Mouse (Mus musculus) midbrain, embryonic 11.5 days (tissue): ENCODE measurements around the gene Il1rapl1. TPM values are rescaled to one million over a fixed set of nuclear protein-coding genes. Genes with fewer than 3 reads are reported as not detected.

ENCODE experiments used
- ATAC-seq: fragments of 200-750 bp; cut with Nextera tagmentation; 2 replicates; pipeline ENCODE4 v1.8.0; 2017; ENCODE audit warnings: moderate TSS enrichment, moderate library complexity; ENCODE audit not compliant: low FRiP score
- DNase-seq: peaks from one replicate; pipeline ENCODE4 v3.0.0; 2015; ENCODE audit warnings: low spot score; ENCODE audit errors: missing footprints
- H3K27ac ChIP-seq: fragments of 300-500 bp; sonication (generic); 2 replicates; pipeline ENCODE4 v1.5.1; 2014; ENCODE audit warnings: low read depth, low read length
- H3K27me3 ChIP-seq: fragments of 300-500 bp; sonication (generic); 2 replicates; pipeline ENCODE4 v1.6.1; 2014; ENCODE audit warnings: mild to moderate bottlenecking, low read length, moderate library complexity, mixed read lengths; ENCODE audit not compliant: control insufficient read depth, insufficient read depth
- H3K36me3 ChIP-seq: fragments of 300-500 bp; sonication (generic); 2 replicates; pipeline ENCODE4 v1.6.1; 2014; ENCODE audit warnings: mild to moderate bottlenecking, low read length, moderate library complexity, mixed read lengths; ENCODE audit not compliant: control insufficient read depth, insufficient read depth
- H3K4me1 ChIP-seq: fragments of 300-500 bp; sonication (generic); 2 replicates; pipeline ENCODE4 v1.6.1; 2014; ENCODE audit warnings: low read length; ENCODE audit not compliant: control insufficient read depth, insufficient read depth
- H3K4me2 ChIP-seq: fragments of 300-500 bp; sonication (generic); 2 replicates; pipeline ENCODE4 v1.6.1; 2014; ENCODE audit warnings: mild to moderate bottlenecking, moderate library complexity
- H3K4me3 ChIP-seq: fragments of 300-500 bp; sonication (generic); 2 replicates; pipeline ENCODE4 v1.5.1; 2014; ENCODE audit warnings: low read depth, low read length
- H3K9ac ChIP-seq: fragments of 300-500 bp; sonication (generic); 2 replicates; pipeline ENCODE4 v1.6.1; 2014; ENCODE audit warnings: low read length
- H3K9me3 ChIP-seq: fragments of 300-500 bp; sonication (generic); 2 replicates; pipeline ENCODE4 v1.6.1; 2016; ENCODE audit warnings: low read length; ENCODE audit not compliant: control insufficient read depth
- WGBS: fragments of 180-500 bp; shearing (Covaris S2); extraction: QIAGEN DNeasy Blood & Tissue Kit; methylation state at CpG from one replicate; pipeline ENCODE4 v1.1.7; 2014; 5-methylcytosine and 5-hydroxymethylcytosine counted together
- polyA plus RNA-seq: library from polyadenylated mRNA; unstranded; fragments of >200 nt; fragmentation: Nextera tagmentation; extraction: Ambion mirVana; gene quantifications from 2 replicates; pipeline ENCODE4 v1.2.1, GENCODE M21; 2014

Il1rapl1 gene
- 0.22 and 0.53 TPM in 2 replicates for polyA plus RNA-seq

DNA sequence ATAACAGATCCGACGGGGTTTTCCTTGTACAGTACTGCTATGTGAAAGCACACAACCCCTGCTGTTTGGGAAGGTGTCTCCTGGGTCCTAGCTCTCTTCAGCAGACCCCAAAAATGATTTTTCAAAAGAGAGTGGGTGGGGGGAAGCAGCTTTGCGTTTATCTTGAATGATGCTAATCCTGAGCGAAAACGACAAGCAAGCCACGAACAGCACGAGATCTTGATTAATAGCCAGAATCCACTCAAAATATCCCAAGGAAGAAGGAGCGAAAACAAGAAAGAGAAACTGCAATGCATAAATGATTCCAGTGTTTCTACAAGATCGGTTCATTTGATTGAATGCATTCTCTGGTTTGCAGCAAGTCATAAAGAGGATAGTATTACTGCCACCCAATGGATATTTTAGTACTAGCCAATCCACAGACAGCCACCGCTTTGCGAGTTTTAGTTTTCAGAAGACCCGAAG is at the start of gene Il1rapl1:
TSS of gene Il1rapl1 (minus strand) at position 37 of the 465 bp plus-strand sequence.
- DNase-seq: peak; percentile 92
- Histone ChIP-seq H3K4me3 (peak within 1 kb of the TSS; percentile 31), H3K36me3 (no peaks in the 10 kb centered on the region), H3K9ac (peak within 1 kb of the TSS; percentile 48; the same call in 1 of the 2 replicates), H3K4me1 (no peaks in the 10 kb centered on the region), H3K27ac (no peak within 1 kb of the TSS), H3K27me3 (no peaks in the 10 kb centered on the region; the same call in 1 of the 2 replicates), H3K4me2 (peak within 1 kb of the TSS; percentile 43), H3K9me3 (no peaks in the 10 kb centered on the region)
- 17% methylated on average over 12 of the region's 12 CpGs for WGBS
- ATAC-seq: peak; percentile 66

DNA sequence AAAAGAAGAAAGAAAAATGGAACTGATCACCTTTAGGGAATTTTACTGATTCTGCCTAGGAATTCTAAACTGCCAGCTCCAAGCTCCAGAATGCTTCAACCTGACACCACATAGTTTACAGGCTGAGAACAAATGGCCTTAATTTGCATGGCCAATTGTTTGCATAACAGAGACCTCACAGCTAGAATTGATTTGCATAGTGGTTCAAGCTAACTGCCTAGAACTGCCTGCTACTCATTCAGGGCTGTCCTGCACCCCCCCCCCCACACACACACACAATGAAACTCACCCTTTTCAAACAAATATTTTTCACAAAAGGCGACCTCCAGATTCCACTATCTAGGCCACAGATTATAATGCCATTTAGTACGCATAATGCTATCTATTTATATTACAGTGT is 42.6 kb upstream of the Il1rapl1 start:
- 40% methylated on average over 2 of the region's 2 CpGs for WGBS

DNA sequence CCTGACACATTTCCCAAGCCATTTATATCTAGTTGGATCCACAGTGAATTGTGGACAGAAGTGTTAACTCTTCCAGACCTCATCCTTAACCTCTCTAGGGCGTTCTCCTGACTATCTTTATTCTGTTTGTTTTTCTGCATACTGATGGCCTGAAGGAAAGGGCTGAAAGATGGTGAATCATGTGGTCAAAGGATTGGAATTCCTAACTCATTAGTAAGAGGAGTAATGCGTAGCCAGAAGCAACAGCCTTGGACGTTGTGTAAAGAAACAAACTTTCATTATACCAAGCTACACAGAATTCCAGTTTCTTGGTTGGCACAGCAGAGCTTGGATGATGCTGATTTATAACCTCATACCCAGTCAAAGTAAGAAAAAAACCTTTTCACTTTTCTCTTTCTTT is 10.2 kb upstream of the Il1rapl1 start:
- no peak for DNase-seq
- no peaks in the 10 kb centered on the region for H3K9me3 ChIP-seq
- no peak overlapping the region for H3K4me2 ChIP-seq
- ATAC-seq: no peak
- no peak overlapping the region for H3K27ac ChIP-seq
- no peak overlapping the region for H3K4me3 ChIP-seq
- no peak overlapping the region for H3K9ac ChIP-seq
- H3K36me3 ChIP-seq: no peaks in the 10 kb centered on the region
- H3K4me1 ChIP-seq: no peaks in the 10 kb centered on the region
- H3K27me3 ChIP-seq: no peaks in the 10 kb centered on the region
- WGBS: 69% methylated on average over 3 of the region's 3 CpGs

More for the DNA sequence above, 42.6 kb upstream of the Il1rapl1 start:
- Histone ChIP-seq H3K36me3 (no peaks in the 10 kb centered on the region), H3K27ac (no peak overlapping the region), H3K9me3 (no peaks in the 10 kb centered on the region), H3K9ac (no peak overlapping the region), H3K4me1 (no peaks in the 10 kb centered on the region), H3K4me3 (no peak overlapping the region), H3K27me3 (no peaks in the 10 kb centered on the region), H3K4me2 (no peak overlapping the region)
- DNase-seq: no peak
- peak; percentile 22; the same call in 1 of the 2 replicates for ATAC-seq

- 83% methylated on average over 3 of the region's 3 CpGs for WGBS
- no peak for DNase-seq
- Histone ChIP-seq H3K9ac (no peak overlapping the region), H3K4me3 (no peak overlapping the region), H3K4me2 (no peak overlapping the region), H3K36me3 (no peaks in the 10 kb centered on the region), H3K9me3 (no peaks in the 10 kb centered on the region), H3K27me3 (no peaks in the 10 kb centered on the region), H3K27ac (no peak overlapping the region), H3K4me1 (no peaks in the 10 kb centered on the region)
- no peak for ATAC-seq
These were observed 4.6 kb upstream of the Il1rapl1 start for GRCm38 (mm10) chrX:88120070-88120469.

DNA sequence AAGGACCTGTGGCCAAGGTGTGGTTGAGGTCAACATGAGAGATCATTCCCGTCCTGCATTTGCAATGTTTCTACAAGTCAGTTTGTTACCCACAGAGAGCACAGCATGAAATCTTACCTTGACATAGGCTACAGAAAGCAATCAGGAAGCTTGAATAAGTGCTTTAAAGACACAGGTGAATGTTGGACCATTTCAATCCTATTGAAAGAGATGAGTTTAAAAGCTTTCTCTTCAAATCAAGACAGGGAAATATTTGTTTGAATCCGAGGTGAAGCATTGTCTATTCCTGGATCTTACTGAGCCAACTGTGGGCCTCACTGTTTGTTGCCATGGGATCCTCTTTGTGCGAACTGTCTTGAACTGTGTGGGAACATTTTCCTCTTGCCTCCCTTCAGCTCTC is 2.4 kb upstream of the Il1rapl1 start:
- H3K27ac ChIP-seq: no peak overlapping the region
- no peak overlapping the region for H3K4me2 ChIP-seq
- DNase-seq: no peak
- no peaks in the 10 kb centered on the region for H3K9me3 ChIP-seq
- H3K4me1 ChIP-seq: no peaks in the 10 kb centered on the region
- no peak overlapping the region for H3K9ac ChIP-seq
- 42% methylated on average over 3 of the region's 3 CpGs for WGBS
- H3K27me3 ChIP-seq: no peaks in the 10 kb centered on the region; the same call in 1 of the 2 replicates
- H3K4me3 ChIP-seq: no peak overlapping the region
- ATAC-seq: no peak
- no peaks in the 10 kb centered on the region for H3K36me3 ChIP-seq

- no peaks in the 10 kb centered on the region for H3K36me3 ChIP-seq
- no peaks in the 10 kb centered on the region for H3K9me3 ChIP-seq
- peak overlapping the region; percentile 43 for H3K4me2 ChIP-seq
- no peak for DNase-seq
- H3K4me1 ChIP-seq: no peaks in the 10 kb centered on the region
- no peak overlapping the region for H3K4me3 ChIP-seq
- H3K27me3 ChIP-seq: no peaks in the 10 kb centered on the region; the same call in 1 of the 2 replicates
- no peak for ATAC-seq
- no peak overlapping the region for H3K9ac ChIP-seq
- no peak overlapping the region for H3K27ac ChIP-seq
- WGBS: 15% methylated on average over 3 of the region's 3 CpGs
These were observed 881 bp upstream of the Il1rapl1 start for GRCm38 (mm10) chrX:88116326-88116725.

DNA sequence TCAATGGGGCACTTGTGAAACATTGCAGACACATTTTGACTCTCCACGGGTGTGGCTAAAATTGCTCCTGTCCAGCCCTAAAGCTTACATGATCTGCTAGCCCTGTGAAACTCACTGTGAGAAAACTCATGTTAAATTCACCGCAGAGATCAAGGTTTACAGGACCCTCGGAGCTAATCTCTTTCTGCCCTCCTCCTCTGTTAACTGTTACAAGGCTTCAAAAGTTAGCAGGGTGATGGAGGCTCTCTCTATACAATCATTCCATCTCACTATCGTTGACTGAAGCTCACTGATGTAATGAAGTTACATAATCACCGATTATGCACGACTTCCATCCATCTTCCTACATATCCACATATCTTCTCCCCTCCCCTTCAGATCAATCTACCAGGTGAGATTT is 1.9 kb downstream of the Il1rapl1 start:
- H3K36me3 ChIP-seq: no peaks in the 10 kb centered on the region
- H3K9ac ChIP-seq: no peak overlapping the region
- DNase-seq (no peak), ATAC-seq (no peak)
- WGBS: 58% methylated on average over 6 of the region's 6 CpGs
- H3K4me1 ChIP-seq: no peaks in the 10 kb centered on the region
- no peak overlapping the region for H3K4me2 ChIP-seq
- no peak overlapping the region for H3K4me3 ChIP-seq
- no peaks in the 10 kb centered on the region for H3K9me3 ChIP-seq
- no peak overlapping the region for H3K27ac ChIP-seq
- no peaks in the 10 kb centered on the region; the same call in 1 of the 2 replicates for H3K27me3 ChIP-seq

DNA sequence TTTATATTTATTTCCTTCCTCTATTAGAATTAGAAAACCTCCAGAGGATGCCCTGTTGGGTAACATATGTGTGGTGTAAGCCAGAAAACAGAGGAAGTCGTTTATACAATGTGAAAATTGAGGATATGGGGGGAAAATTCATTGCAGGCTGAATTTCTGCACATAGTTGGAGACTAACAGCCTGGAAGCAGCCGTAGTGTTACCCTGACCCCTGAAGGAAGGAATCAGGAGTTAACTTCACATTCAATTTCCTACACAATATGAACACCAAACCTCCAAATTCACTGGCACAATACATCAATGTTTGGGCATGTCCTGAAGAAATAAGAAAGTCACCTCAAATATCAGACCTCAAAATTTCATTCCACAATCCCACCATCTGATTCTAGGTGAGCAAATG is 3.2 kb downstream of the Il1rapl1 start:
- no peak overlapping the region for H3K9ac ChIP-seq
- H3K9me3 ChIP-seq: no peaks in the 10 kb centered on the region
- no peak for ATAC-seq
- H3K4me1 ChIP-seq: no peaks in the 10 kb centered on the region
- DNase-seq: no peak
- H3K4me2 ChIP-seq: no peak overlapping the region
- WGBS: 52% methylated on average over 2 of the region's 2 CpGs
- H3K36me3 ChIP-seq: no peaks in the 10 kb centered on the region
- H3K27ac ChIP-seq: no peak overlapping the region
- H3K27me3 ChIP-seq: no peaks in the 10 kb centered on the region; the same call in 1 of the 2 replicates
- no peak overlapping the region for H3K4me3 ChIP-seq

DNA sequence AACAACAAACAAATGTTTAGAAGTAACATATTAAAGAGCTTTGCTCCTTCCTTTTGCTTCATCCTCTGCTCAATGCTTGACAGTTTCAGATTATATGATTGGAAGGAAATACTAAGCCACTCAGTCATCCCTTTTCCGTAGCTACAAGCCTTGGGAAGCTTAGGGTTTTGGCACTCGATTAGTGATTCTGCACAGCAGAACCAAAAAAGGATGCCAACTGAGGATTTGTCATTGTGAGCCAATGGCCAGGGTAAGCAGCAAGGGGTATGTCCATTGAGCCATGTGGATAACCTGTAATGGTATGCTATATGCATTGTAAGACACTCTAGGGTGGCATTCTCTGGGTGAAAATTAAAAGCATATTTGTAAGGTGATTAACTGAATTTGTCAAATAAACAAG is 5.7 kb downstream of the Il1rapl1 start:
- no peak for ATAC-seq
- WGBS: 65% methylated on average over 2 of the region's 2 CpGs
- Histone ChIP-seq H3K36me3 (no peaks in the 10 kb centered on the region), H3K4me3 (no peak overlapping the region), H3K27me3 (no peaks in the 10 kb centered on the region; the same call in 1 of the 2 replicates), H3K4me2 (no peak overlapping the region), H3K4me1 (no peaks in the 10 kb centered on the region), H3K27ac (no peak overlapping the region), H3K9ac (no peak overlapping the region), H3K9me3 (no peaks in the 10 kb centered on the region)
- DNase-seq: no peak
